Mouse (Mus musculus): ENCODE measurements around the gene Ezr.
"Not testable (repeated sequence)": the region's sequence is repeated elsewhere in the genome, so short reads cannot be mapped to it uniquely, and the experiment has no call there.

Gene Ezr

GRCm38 (mm10) chr17:6742083-6743038 is 40.2 kb downstream of the Ezr start:
- DNase-seq, result peak; percentile 71

GRCm38 (mm10) chr17:6741271-6741670 is 41.3 kb downstream of the Ezr start:
- DNase-seq, result no peak

- peak; percentile 1 for DNase-seq
These were observed 42.0 kb downstream of the Ezr start for GRCm38 (mm10) chr17:6740331-6741170.

GRCm38 (mm10) chr17:6739756-6740155 is 42.8 kb downstream of the Ezr start:
- peak; percentile 1 for DNase-seq

- DNase-seq, result peak; percentile 17
These were observed 43.3 kb downstream of the Ezr start for GRCm38 (mm10) chr17:6739266-6739665.

GRCm38 (mm10) chr17:6738836-6739235 is 43.7 kb downstream of the Ezr start:
- DNase-seq, result no peak

- DNase-seq, result peak; percentile 31
These were observed 45.1 kb downstream of the Ezr start for GRCm38 (mm10) chr17:6737273-6737997.

GRCm38 (mm10) chr17:6736306-6737272 is 46.0 kb downstream of the Ezr start:
- peak; percentile 12 for DNase-seq

- peak; percentile 20 for DNase-seq
These were observed 47.7 kb downstream of the Ezr start for GRCm38 (mm10) chr17:6734746-6735441.

- peak; percentile 11 for DNase-seq
These were observed 49.2 kb downstream of the Ezr start for GRCm38 (mm10) chr17:6733322-6733875.

- DNase-seq, result peak; percentile 3
These were observed 49.9 kb downstream of the Ezr start for GRCm38 (mm10) chr17:6732665-6733064.

- no peak for DNase-seq
These were observed 51.0 kb downstream of the Ezr start for GRCm38 (mm10) chr17:6731634-6732033.

GRCm38 (mm10) chr17:6731132-6731531 is 51.5 kb downstream of the Ezr start:
- no peak for DNase-seq

GRCm38 (mm10) chr17:6729244-6729742 is 53.3 kb downstream of the Ezr start:
- no peak for DNase-seq

- DNase-seq, result peak; percentile 84
These were observed 54.5 kb downstream of the Ezr start for GRCm38 (mm10) chr17:6727996-6728610.

GRCm38 (mm10) chr17:6713944-6714343 is 68.6 kb downstream of the Ezr start:
- not testable (repeated sequence) for DNase-seq

GRCm38 (mm10) chr17:6713483-6713882 is 69.1 kb downstream of the Ezr start:
- not testable (repeated sequence) for DNase-seq

GRCm38 (mm10) chr17:6708194-6708593 is 74.4 kb downstream of the Ezr start:
- DNase-seq, result not testable (repeated sequence)

- DNase-seq, result not testable (repeated sequence)
These were observed 75.2 kb downstream of the Ezr start for GRCm38 (mm10) chr17:6707422-6707821.

GRCm38 (mm10) chr17:6706448-6706847 is 76.1 kb downstream of the Ezr start:
- DNase-seq, result not testable (repeated sequence)

Data from kidney, postnatal 14 days (tissue).